Mouse (Mus musculus) heart, embryonic 14.5 days (tissue): Measurements from ENCODE around the gene Pdyn. TPM values are rescaled to one million over a fixed set of nuclear protein-coding genes. Genes with fewer than 3 reads are reported as not detected.

Source experiments
- ATAC-seq: fragments of 200-750 bp; cut with Nextera tagmentation; 2 replicates; pipeline ENCODE4 v1.8.0; 2017; ENCODE audit warnings: low read depth, moderate TSS enrichment; ENCODE audit not compliant: insufficient number of reproducible peaks, insufficient read depth, low FRiP score
- H3K27ac ChIP-seq, 2 experiments: fragments of 200-500 bp in 1 of 2; fragments of 300-500 bp in 1 of 2; sonication (generic) in 1 of 2; replicated peaks in 1 of 2; 2 replicates each; pipeline ENCODE4 v1.5.1; 2012 to 2014; ENCODE audit warnings: low read depth in 2 of 2, low read length in 2 of 2, control low read depth in 1 of 2, mild to moderate bottlenecking in 1 of 2, mixed read lengths in 1 of 2; ENCODE audit not compliant: control insufficient read depth in 1 of 2, insufficient read depth in 1 of 2
- H3K27me3 ChIP-seq: fragments of 300-500 bp; sonication (generic); 2 replicates; pipeline ENCODE4 v1.6.1; 2014; ENCODE audit warnings: mild to moderate bottlenecking, low read length, control low read depth; ENCODE audit not compliant: control insufficient read depth, insufficient read depth
- H3K36me3 ChIP-seq: fragments of 300-500 bp; sonication (generic); 2 replicates; pipeline ENCODE4 v1.6.1; 2014; ENCODE audit warnings: mild to moderate bottlenecking, control low read depth, low read length, mixed read lengths; ENCODE audit not compliant: control insufficient read depth, insufficient read depth
- H3K4me1 ChIP-seq, 2 experiments: fragments of 200-500 bp in 1 of 2; fragments of 300-500 bp in 1 of 2; sonication (generic) in 1 of 2; 2 replicates each; pipeline ENCODE4 v1.6.1; 2012 to 2014; ENCODE audit warnings: low read length in 2 of 2, control low read depth in 1 of 2, mixed read lengths in 1 of 2; ENCODE audit not compliant: control insufficient read depth in 2 of 2, insufficient read depth in 2 of 2
- H3K4me2 ChIP-seq: fragments of 300-500 bp; sonication (generic); 2 replicates; pipeline ENCODE4 v1.6.1; 2014; ENCODE audit warnings: mild to moderate bottlenecking, low read length
- H3K4me3 ChIP-seq, 2 experiments: fragments of 200-500 bp in 1 of 2; fragments of 300-500 bp in 1 of 2; sonication (generic) in 1 of 2; 2 replicates each; pipeline ENCODE4 v1.5.1; 2012 to 2014; ENCODE audit warnings: low read length in 2 of 2, mild to moderate bottlenecking in 2 of 2, control low read depth in 1 of 2, low read depth in 1 of 2, moderate library complexity in 1 of 2; ENCODE audit not compliant: control insufficient read depth in 1 of 2, insufficient read depth in 1 of 2
- H3K9ac ChIP-seq: fragments of 300-500 bp; sonication (generic); 2 replicates; pipeline ENCODE4 v1.6.1; 2014; ENCODE audit warnings: mild to moderate bottlenecking, low read length
- H3K9me3 ChIP-seq: fragments of 300-500 bp; sonication (generic); 2 replicates; pipeline ENCODE4 v1.6.1; 2016; ENCODE audit warnings: low read length, control low read depth; ENCODE audit not compliant: control insufficient read depth
- WGBS: fragments of 180-500 bp; shearing (Covaris S2); extraction: QIAGEN DNeasy Blood & Tissue Kit; methylation state at CpG from one replicate; pipeline ENCODE4 v1.1.7; 2014; 5-methylcytosine and 5-hydroxymethylcytosine counted together
- polyA plus RNA-seq: library from polyadenylated mRNA; unstranded; fragments of >200 nt; fragmentation: Nextera tagmentation; extraction: Ambion mirVana; gene quantifications from 2 replicates; pipeline ENCODE4 v1.2.1, GENCODE M21; 2014

Pdyn gene
- polyA plus RNA-seq, 1 experiment from 2014 or later = 0.19 TPM

- 75% methylated on average over 4 of the region's 4 CpGs for WGBS
- no peaks in the 10 kb centered on the region for H3K36me3 ChIP-seq
- no peak overlapping the region for H3K4me3 ChIP-seq
- no peak overlapping the region for H3K4me2 ChIP-seq
- H3K4me1 ChIP-seq = peaks cover 0 to 5% of the 10 kb centered on the region in 2 experiments; a peak in 2 of 4 replicates
- H3K27ac ChIP-seq = no peak overlapping the region
- H3K9ac ChIP-seq = no peak overlapping the region
- no peaks in the 10 kb centered on the region for H3K9me3 ChIP-seq
- H3K27me3 ChIP-seq = no peaks in the 10 kb centered on the region
- ATAC-seq = no peak
These were observed 45.3 kb downstream of the Pdyn start for GRCm38 (mm10) chr2:129654233-129654950.

DNA sequence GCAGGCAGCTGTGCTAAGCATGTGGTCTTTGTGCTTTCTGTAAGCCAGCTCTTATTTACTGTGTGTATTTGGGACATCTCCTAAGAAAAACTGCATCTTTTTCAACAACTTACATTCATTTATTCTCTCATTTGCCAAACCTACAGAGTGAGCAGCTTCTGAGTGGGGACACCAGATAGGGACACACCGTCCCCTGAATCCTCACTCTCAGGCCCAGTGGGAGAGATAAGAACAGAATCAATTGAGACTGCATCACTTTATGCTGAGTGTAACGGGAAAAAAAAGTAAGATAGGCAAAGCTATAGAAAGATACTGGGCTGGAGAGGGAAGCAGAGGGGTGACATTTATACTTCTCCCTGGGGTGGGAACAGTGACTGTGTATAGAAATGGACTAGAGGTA, 46.0 kb downstream of the Pdyn start:
- H3K36me3 ChIP-seq = no peaks in the 10 kb centered on the region
- no peaks in the 10 kb centered on the region for H3K9me3 ChIP-seq
- H3K4me2 ChIP-seq = no peak overlapping the region
- no peak overlapping the region for H3K4me3 ChIP-seq
- H3K27ac ChIP-seq = no peak overlapping the region
- no peak overlapping the region for H3K9ac ChIP-seq
- H3K27me3 ChIP-seq = no peaks in the 10 kb centered on the region
- 33% methylated on average over 2 of the region's 2 CpGs for WGBS
- H3K4me1 ChIP-seq = peaks cover 0 to 5% of the 10 kb centered on the region in 2 experiments; a peak in 2 of 4 replicates
- no peak for ATAC-seq

- Histone ChIP-seq H3K27me3 (no peaks in the 10 kb centered on the region), H3K27ac (no peak overlapping the region), H3K4me1 (peaks cover 0 to 5% of the 10 kb centered on the region in 2 experiments; a peak in 2 of 4 replicates), H3K36me3 (no peaks in the 10 kb centered on the region), H3K9me3 (no peaks in the 10 kb centered on the region), H3K4me2 (no peak overlapping the region), H3K4me3 (no peak overlapping the region), H3K9ac (no peak overlapping the region)
- ATAC-seq = no peak
- 37% methylated on average over 4 of the region's 4 CpGs for WGBS
These were observed 47.0 kb downstream of the Pdyn start for GRCm38 (mm10) chr2:129652616-129653015.

Other genes with a start within 250 kb of the Pdyn start
- gene F830045P16Rik, start 163.2 kb downstream of the Pdyn start, polyA plus RNA-seq = not detected in 2 replicates
- gene Sirpa, start 107.0 kb downstream of the Pdyn start, polyA plus RNA-seq = 19.8 and 20.8 TPM in 2 replicates
- 9.4 and 10.4 TPM in 2 replicates for gene Stk35, start 100.7 kb upstream of the Pdyn start, polyA plus RNA-seq